Mouse (Mus musculus): Measurements from ENCODE around the gene Exoc8.
A peak's percentile ranks its signal among the peaks of the same experiment; 100 is the strongest.

Exoc8 gene

DNA sequence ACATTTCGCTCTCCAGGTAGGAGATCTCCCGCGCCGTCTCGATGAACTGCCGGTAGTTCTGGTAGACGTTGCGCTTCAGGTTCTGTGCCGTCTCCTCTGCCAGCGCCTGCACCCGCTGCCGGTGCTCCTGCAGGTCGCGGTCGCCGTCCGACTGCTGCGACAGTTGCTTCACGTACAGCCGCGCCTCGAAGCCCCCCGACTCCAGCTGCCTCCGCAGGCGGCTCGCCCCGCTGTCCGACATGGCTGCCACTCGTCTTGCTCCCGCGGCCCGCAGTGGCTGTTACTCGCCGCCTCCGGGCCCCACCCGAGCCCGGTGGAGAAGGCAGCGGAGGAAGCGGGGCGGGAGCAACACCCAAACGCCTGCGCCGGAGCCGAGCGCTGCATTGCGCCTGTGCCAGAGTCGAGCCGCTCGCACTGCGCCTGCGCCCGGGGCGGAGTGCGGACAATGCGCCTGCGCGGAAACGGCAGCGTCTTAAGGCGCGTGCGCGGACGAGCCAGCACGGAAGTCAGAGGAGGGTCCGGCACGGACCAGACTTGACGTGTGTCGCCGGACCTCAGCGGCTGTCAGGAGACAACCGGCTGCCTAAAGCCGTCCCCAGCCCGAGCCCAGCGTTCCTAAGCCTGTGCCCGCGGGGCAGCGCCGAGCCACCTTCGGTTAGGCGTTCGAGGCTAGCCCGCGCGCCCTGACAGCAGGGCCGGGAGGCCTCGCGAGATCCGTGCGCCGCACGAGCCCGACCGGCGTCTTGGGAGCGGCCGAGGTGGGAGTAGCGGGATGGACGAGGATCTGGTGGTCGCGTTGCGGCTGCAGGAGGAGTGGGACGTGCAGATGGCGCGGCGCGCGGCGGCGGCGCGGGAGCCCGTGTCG is at the start of gene Exoc8, which contains the start of gene Sprtn:
Gene Exoc8 (minus strand): TSS at position 320 of the 865 bp plus-strand sequence.
Gene Sprtn (plus strand): TSS at position 501 of the 865 bp plus-strand sequence.
- peak; percentile 98 for DNase-seq

DNA sequence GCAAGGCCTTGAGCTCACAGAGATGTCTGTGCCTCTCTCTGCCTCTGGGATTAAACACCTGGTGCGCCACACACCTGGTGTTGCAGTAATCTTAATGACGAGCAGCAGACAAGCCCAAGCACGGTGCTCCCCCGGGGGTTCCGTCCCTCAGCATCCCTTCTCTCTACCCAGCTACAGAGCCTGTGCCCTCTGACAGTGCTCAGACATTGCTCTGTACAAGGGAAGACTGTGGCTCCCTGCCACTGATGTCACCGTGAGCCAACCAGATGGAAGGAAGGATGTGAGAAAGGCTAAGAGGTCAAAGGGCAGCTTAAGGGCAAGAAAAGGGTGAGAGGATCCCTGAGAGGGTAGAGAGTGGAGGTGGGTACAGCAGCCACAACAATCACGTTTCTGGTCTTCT is 46.9 kb upstream of the Exoc8 start:
- DNase-seq = no peak

DNA sequence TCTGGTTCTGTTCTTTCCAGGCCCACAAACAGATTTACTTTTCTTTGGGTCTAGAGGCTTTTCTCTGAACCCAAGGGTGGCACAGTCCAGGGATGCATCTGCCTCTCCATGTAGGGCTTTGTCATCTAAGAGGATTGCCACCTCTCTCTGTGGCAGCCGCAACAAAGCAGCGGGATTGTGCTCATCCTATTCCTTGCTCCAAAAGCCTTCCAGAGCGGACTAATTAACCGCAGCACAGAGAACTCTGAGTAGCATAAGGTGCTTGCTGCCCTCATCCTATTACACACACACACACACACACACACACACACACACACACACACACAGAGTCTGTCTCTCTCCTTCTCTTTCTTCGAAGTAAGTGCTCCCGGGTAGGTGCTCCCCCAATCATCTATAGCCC is 46.3 kb upstream of the Exoc8 start:
- DNase-seq = no peak

DNA sequence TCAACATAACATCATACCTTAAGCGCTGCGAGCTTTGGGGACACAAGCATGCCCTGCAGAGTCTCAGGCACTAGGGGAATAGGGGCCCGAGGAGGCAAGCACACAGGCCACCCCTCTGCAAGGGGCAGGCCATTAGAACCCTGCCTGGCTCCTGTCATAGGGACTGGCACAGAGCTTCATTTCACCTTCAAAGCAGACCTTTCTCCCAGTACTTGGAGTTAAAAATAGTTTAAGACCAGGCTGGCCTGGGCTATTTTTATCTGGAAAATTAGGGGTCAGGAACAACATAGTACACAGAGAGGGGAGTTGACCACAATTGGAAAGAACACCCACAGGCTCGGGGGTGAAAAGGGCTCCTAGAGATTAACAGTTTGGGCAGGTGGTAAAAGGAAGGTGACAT is 39.8 kb upstream of the Exoc8 start:
- DNase-seq = no peak

DNA sequence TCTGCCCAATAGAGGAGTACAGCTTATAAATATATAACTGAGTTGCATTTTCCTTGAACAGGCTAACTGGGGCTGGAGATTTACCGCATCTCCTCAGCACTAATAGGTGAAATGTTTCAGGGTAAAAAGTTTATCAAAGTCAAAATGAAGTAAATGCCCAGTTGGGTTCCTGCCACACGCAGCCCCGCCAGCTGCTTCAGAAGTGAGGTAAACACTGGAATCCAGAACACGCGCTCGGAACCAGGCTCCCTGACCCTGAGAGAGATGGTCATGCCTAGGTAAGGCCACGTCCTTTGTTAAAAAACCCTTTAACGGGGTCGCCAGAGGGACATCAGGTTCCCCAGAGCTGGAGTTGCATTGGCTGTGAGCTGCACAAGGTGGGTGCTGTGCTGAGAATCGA is 39.2 kb upstream of the Exoc8 start:
- no peak for DNase-seq

DNA sequence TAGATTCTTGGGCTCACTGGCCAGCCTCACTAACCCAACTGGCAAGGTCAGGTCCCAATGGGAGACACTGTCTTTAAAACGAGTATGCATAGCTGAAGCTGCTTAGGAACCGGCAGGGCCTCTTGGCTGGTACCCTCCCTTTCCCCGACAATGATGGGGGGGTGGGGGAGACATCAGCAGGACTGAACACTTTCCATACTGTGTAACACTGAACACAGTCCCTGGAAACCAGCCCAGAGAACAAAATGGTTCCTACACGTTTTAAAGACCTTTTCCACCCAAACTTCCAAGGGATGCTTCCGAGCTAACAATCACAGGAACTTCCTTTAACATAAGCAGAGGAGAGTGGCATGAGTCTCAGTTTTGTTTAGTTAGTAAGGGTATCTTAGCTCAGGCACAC is 37.6 kb upstream of the Exoc8 start:
- DNase-seq = no peak

DNA sequence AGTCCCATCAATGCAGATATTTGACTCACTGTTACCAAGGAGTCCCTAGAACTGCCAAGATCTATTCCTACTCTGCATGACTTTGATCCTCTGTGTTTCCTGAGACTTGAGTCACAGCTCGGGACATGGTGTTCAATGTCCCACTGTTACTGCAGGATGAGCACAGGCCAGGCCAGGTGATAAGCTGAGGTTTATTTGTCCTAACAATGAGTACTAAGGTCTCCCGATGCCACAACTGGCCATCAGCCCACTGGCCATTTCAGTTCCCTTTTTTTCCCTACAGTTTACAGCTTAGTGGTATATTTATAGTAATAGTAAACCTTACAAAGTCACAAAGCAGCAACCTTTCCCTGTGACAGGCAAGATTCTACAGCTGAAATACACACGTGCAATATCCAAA is 34.9 kb upstream of the Exoc8 start:
- DNase-seq = no peak

DNA sequence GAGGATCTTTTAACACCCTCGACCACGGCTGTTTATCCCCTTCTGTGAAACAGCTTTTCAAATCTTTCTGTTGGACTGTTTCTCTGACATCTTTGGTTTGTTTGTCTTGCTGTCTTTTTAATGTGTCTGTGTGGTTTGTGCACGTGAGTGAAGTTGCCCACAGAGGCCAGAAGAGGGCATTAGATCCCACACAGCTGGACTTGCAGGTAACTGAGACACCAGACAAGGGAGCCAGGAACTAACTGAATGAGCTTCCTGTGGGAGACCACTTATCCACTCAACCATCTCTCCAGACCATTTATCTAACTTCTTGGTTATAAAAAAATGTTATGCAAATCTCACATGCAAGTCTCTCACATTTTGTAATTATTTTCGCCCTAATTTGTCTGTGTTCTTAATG is 33.1 kb upstream of the Exoc8 start:
- DNase-seq = no peak

DNA sequence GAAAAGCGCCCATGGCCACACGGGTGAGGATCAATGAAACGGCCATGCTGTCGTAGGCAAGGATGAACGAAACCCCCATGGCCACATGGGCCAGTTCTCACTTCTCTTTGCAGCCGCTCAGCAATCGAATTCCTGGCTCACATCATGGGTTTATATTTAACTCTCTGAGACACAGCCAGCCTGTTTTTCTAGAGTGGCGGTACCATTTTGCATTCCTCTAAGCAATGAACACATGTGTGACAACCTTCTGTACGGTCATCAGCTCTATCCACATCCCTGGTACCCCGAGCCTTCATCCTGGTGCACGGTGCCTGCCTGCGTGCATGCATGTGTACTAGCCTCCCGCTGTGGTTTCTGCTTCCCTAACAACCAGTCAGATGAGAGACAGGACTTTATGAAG is 32.6 kb upstream of the Exoc8 start:
- no peak for DNase-seq

DNA sequence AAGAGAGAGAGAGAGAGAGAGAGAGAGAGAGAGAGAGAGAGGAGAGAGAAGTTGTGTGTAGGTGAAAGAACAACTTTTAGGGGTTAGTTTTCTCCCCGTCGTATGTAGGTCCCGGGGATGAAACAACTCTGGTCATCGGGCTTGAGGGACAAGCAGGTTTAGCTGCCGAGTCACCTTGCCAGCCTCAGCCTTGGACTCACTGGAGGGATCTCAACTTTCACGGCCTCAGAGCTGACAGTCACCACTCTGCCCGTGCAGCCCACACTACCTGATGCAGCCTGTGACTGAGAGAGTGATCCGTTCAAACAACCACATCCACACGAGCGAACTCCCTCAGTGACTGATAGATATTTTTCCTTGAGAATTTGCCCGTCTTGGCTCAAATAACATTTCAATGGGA is 31.5 kb upstream of the Exoc8 start:
- no peak for DNase-seq

DNA sequence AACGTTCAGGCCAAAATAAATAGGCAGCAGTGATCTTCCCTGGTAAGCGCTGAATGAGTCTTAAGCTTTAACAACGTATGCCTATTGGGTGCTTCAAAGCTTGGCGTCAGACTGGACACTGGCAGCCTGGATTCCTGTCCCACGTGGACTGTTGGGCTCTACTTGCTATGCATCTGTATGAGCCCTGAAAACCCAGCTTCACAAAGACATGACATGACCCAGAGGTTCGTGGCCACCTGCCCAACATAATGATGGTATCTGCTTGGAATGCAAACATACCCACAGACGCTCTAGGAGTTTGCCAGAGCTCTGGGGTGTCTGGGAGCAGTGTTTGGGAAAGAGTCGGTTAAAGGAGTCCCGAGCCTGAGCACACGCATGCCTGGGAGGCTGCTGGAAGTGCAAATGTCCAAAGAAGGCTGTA is 28.9 kb upstream of the Exoc8 start:
- peak; percentile 23 to 42 for DNase-seq

DNA sequence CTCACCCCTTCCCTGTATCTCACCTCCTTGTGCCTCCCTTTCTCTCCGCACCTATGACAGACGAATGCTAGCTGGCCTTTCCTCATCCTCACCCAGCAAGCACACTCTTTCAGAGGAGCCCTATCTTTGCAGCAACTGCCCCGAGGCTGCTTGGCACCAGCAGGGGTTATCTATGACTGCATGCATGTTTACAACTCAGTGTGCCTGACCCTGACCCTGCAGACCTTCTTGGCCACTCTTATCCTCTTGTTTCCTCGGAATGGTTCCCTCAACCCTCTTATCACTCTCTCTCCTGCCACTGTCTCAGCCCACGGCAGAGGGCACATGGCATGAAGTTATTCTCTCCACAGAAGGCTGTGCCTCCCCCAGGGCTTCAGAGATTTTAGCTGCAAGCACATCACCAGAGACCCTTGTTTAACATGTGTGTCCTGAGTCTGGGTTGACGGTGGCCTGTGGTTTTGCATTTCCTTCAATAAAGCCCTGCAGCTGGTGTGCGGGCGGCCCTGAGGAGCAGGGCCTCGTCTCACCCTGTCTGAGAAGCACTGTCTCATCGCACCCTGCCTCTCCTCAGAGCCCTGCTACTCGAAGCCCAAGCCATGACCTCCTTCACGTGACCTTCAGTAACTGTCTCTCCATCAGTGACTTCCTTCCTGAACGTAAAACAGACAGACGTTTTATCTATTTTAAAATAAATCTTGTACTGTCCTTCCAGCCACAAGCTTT is 28.2 kb upstream of the Exoc8 start:
- DNase-seq = peak in 1 of 2 experiments; percentile 35

DNA sequence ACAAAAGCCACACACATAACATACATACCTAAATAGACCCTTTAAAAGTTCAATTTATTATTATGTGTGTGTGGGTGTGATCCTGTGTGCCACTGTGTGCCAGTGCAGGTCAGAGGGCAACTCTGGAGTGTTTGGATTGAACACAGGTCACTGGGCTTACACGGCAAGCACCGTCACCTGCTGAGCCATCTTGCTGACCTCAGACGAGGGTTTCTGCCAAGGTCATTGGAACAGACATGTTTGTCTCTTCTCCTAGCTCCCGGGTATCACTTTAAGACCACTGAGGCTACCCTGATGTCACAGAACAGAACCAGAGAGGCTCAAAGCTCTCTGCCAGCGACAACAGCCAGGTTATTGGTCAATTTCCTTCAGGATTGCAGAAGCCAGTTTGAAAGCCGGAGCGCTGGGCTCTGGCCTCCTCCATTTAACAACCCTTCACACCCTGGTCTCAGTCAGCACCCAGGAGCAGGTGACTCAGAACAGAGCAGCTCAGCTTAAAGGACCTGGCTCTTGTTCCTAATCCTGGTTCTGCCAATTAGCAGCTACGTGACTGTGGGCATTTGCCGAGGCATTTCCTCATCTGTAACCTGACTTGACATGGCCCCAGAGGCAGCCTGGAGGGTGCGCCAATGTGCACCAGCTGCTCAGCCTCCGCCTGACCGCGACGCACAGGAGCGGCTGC is 26.6 kb upstream of the Exoc8 start:
- peak in 1 of 2 experiments; percentile 38 for DNase-seq

DNA sequence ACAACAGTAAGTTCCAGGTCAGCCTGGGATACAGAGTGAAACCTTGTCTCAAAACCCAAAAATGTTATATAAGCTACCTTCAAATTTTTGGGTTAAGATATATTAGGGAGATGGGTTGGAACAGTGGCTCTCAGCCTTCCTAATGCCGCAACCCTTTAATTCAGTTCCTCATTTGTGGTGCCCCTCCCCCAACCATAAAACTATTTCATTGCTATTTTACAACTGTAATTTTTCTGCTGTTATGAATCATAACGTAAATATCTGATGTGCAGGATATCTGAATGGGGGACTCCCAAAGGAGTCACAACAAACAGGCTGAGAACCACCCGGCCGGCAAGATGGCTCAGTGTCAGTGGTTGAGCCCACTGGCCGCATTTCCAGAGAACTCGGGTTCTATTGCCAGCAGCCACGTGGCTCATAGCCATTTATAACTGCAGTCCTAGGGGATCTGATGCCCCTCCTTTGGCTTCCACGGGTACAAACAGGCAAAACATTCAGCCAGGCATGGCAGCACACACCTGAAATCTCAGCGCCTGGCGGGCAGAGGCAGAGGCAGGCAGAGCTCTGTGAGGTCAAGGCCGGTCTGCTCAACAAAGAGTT is 25.1 kb upstream of the Exoc8 start:
- no peak for DNase-seq

DNA sequence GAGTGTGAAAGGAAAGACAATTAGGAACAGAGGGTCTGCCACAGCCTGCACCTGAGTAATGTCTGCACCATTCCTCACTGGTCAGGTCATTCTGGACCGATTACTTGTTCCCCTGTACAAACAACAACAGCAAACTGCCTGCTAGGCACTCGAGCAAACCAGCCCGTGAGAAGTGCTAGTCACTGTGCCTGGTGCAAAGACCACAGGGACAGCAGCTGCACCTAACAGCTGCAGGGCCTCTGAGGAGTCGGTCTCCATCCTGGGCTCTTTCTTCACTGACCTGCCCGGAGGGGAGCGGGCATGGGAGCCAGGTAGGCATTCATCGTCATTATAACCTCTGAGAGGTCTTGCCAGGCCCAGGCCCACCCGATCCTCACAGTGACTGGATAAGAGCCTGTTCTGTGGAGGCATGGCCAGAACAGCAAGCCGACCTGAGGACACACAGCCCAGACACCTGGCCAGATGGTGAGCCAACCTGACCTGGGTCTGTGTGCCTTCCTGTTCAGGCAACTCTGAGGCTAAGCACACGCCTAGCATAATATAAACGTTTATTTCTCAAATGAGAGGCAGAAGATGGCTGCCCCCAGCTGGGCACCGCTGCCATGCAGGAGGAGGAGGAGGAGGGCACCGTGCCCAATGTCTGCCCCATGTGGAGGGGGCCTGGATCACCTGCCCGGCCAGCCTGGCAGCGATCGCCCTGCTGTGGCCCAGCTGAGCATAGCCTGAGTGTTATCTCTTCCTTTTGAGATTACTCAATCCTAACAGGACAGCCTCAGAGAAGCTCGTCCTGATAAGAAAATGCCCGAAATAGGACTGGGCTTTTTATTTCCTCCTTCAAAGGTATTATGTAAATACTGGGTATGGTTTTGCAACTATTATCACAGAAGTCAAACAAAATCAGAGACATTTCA is 24.1 kb upstream of the Exoc8 start:
- no peak for DNase-seq

DNA sequence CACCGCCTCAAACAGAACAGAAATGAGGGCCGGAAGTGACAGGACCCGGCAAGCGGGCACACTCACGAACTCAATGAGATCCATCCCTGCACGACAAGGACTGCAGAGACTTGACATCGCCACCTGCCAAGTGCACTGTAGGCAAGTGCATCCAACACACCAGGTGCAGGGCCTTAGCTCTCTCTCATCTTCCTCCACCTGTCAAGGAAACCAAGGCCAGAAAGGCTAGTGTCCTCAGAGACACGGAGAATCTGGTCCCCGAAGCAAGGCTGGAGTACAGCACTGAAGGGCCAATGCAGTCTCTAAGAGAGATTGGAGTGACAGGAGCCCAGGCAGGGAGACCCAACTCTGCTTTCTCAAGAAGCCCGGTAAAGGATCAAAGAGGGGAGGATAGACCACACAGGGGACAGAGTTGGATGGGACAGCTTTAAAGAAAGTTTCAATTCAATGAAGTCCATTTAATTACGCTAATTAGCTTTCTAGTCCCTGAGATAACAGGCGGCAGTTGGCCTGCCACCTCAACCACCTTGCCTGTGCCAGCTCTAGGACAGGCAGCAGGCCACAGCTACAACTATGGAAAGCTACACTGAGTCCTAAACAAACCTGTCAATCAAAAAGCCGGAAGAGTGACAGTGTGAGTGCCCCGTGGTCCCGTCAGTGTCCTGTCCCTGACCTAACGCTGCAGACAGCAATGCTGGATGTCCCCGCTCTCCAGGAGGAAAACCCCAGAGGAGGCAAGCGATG is 20.4 kb upstream of the Exoc8 start:
- no peak for DNase-seq

DNA sequence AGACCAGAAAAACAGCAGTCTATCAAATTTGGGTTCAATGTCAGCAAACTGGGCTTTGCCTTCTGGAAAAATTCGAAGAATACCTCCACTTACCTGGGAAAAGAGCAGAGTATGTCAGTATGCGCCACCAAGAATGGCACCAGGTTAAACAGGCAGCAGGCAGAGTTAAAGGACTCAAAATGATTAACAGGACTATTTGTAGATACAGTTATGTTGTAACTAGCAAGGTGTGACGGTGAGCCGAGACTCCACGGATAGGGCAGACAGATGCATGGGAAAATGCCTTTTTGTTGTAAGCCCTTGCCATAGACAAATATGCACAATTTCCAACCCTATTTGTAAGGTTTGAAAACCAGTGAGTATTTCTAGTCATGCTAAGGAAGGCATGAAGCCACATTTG is 16.6 kb upstream of the Exoc8 start:
- DNase-seq = peak in 1 of 2 experiments; percentile 27

DNA sequence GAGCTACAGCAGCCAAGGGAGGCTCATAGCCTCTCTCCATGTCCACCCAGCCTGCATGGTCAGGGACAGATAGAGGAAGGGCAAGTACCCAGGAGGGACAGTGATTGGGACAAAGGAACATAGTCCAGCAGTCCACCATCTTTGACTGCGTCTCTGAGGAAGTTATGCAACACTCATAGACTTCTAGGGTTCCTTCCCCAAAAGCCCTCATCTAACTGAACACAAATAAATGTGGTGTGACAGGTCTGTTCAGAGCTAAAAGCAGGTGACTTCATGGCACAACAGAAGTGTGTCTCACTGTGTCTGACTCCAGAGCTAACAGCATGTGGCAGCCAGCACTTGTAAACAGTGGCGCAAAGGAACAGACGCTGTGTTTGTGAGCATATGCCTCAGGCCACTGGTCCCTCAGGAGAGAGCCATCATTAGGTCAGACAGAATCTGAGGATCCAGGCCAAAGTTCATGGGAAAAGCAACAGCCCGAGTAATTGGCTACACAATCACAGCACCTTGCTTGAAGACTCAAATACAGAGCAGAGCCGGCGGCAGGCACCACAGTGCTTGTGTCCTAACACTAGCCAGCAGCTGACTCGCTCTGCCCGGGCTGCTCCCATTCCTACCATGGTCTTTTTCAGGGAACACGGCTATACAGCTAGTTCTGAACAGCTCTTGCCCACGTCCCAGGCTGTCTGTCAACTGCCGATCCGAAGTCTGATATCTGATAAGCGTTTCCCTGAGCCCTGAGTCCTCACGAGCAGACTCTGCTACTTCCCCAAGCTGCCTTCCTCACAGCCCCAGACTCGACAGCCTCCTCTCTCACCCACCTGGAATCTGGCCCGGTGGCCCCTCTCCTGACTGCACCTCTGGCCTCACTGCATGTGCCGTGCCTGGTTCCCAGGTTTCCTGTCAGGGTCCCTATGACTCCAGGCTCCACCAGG is 14.7 kb upstream of the Exoc8 start:
- DNase-seq = peak in 1 of 2 experiments; percentile 37

DNA sequence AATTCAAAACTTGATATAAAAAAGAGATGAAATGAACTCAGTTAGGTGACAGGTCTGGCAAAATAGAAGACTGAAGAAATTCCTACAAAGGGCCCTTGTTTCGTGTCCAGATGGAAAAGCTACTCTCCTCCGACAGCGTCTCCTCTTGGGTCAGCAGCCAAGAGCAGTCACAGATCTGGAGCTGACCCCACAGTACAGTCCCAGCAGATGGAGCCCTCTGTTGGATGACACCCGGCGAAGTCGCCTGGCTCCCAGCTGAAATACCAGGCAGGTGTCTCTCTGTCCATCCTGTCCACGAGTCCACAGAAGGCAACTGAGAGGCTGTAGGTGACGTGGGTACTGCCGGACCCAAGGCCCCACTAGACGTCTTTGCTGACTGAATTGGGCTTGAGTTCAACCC is 12.8 kb upstream of the Exoc8 start:
- DNase-seq = no peak

DNA sequence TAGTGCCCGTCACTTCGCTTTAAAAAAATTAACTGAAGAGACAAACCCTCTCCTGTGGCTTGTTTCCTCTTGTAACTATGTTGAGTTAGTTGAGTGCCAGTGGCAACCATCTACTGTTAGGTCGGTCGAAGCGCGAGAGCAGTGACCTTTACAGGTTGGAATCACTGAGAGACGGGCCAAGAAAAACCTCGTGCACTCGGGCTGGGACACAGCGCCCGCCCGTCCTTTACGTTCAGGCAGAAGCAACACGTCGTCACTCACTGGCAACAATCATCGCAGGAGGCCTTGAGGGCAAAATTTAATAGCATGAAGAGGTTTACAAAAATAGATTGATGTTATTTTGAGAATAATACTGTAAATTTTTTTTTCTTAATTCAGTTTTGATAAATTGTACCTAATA is 12.4 kb upstream of the Exoc8 start:
- no peak for DNase-seq
